Mouse (Mus musculus) embryonic facial prominence, embryonic 14.5 days (tissue): ENCODE measurements at regions not wholly inside any gene's neighbourhood (a gene's known extent, or its start where the extent isn't known, plus 50 kb on each side); places are given as distances from the start of the nearest gene placed in this dataset.

ENCODE experiments used
- ATAC-seq: fragments of 200-750 bp; cut with Nextera tagmentation; 2 replicates; pipeline ENCODE4 v1.8.0; 2017; ENCODE audit warnings: low read depth, moderate number of reproducible peaks, moderate TSS enrichment
- DNase-seq: peaks from one replicate; pipeline ENCODE4 v3.0.0-alpha.2; 2015; ENCODE audit warnings: low spot score
- H3K27ac ChIP-seq: fragments of 300-500 bp; sonication (generic); replicated peaks from 2 replicates; pipeline ENCODE4 v1.5.1; 2014; ENCODE audit warnings: low read depth, mild to moderate bottlenecking, low read length, moderate library complexity
- H3K27me3 ChIP-seq: fragments of 300-500 bp; sonication (generic); replicated peaks from 2 replicates; pipeline ENCODE4 v1.6.1; 2014; ENCODE audit warnings: low read length; ENCODE audit not compliant: control insufficient read depth, insufficient read depth
- H3K36me3 ChIP-seq: fragments of 300-500 bp; sonication (generic); 2 replicates; pipeline ENCODE4 v1.6.1; 2014; ENCODE audit warnings: low read length, mixed read lengths; ENCODE audit not compliant: control insufficient read depth, insufficient read depth
- H3K4me1 ChIP-seq: fragments of 300-500 bp; sonication (generic); 2 replicates; pipeline ENCODE4 v1.6.1; 2014; ENCODE audit warnings: antibody characterized with exemption, low read length; ENCODE audit not compliant: control insufficient read depth, insufficient read depth
- H3K4me2 ChIP-seq: fragments of 300-500 bp; sonication (generic); 2 replicates; pipeline ENCODE4 v1.6.1; 2014; ENCODE audit warnings: low read depth, mild to moderate bottlenecking, low read length, moderate library complexity, mixed read lengths
- H3K4me3 ChIP-seq: fragments of 300-500 bp; sonication (generic); 2 replicates; pipeline ENCODE4 v1.5.1; 2014; ENCODE audit warnings: low read depth, mild to moderate bottlenecking, low read length
- H3K9ac ChIP-seq: fragments of 300-500 bp; sonication (generic); 2 replicates; pipeline ENCODE4 v1.6.1; 2014; ENCODE audit warnings: low read depth, mild to moderate bottlenecking, low read length, moderate library complexity, mixed read lengths
- H3K9me3 ChIP-seq: fragments of 300-500 bp; sonication (generic); 2 replicates; pipeline ENCODE4 v1.6.1; 2016; ENCODE audit warnings: low read length; ENCODE audit not compliant: control insufficient read depth
- WGBS: fragments of 180-500 bp; shearing (Covaris S2); extraction: QIAGEN DNeasy Blood & Tissue Kit; methylation state at CpG from one replicate; pipeline ENCODE4 v1.1.7; 2014; 5-methylcytosine and 5-hydroxymethylcytosine counted together

- peak; percentile 70 for DNase-seq
- no peak overlapping the region for H3K4me3 ChIP-seq
- 75% methylated on average over 3 of the region's 3 CpGs for WGBS
Measured at GRCm38 (mm10) chr3:120217710-120218109, 433.4 kb upstream of the Ptbp2 start.

GRCm38 (mm10) chr3:120214616-120215250 is 430.5 kb upstream of the Ptbp2 start:
- H3K9ac ChIP-seq, result no peak overlapping the region
- WGBS, result 72% methylated on average over 12 of the region's 12 CpGs
- H3K4me1 ChIP-seq, result no peaks in the 10 kb centered on the region
- no peaks in the 10 kb centered on the region for H3K9me3 ChIP-seq
- DNase-seq (no peak), ATAC-seq (no peak)
- no peak overlapping the region for H3K4me2 ChIP-seq
- no peaks in the 10 kb centered on the region for H3K36me3 ChIP-seq
- no peak overlapping the region for H3K27ac ChIP-seq
- H3K4me3 ChIP-seq, result no peak overlapping the region
- H3K27me3 ChIP-seq, result no peaks in the 10 kb centered on the region

More at GRCm38 (mm10) chr3:120217710-120218109, 433.4 kb upstream of the Ptbp2 start:
- Histone ChIP-seq H3K27me3 (no peaks in the 10 kb centered on the region), H3K9me3 (no peaks in the 10 kb centered on the region), H3K4me2 (no peak overlapping the region), H3K9ac (no peak overlapping the region), H3K4me1 (no peaks in the 10 kb centered on the region), H3K36me3 (no peaks in the 10 kb centered on the region), H3K27ac (no peak overlapping the region)
- peak; percentile 84; the same call in 1 of the 2 replicates for ATAC-seq

- WGBS, result 92% methylated on average over 2 of the region's 2 CpGs
- DNase-seq (no peak), ATAC-seq (no peak)
- Histone ChIP-seq H3K27ac (no peak overlapping the region), H3K4me1 (no peaks in the 10 kb centered on the region), H3K4me2 (no peak overlapping the region), H3K9ac (no peak overlapping the region), H3K36me3 (no peaks in the 10 kb centered on the region), H3K4me3 (no peak overlapping the region), H3K27me3 (no peaks in the 10 kb centered on the region), H3K9me3 (no peaks in the 10 kb centered on the region)
Measured at GRCm38 (mm10) chr3:120199403-120199802, 415.1 kb upstream of the Ptbp2 start.

- H3K4me3 ChIP-seq, result no peak overlapping the region
- no peak overlapping the region for H3K27ac ChIP-seq
- H3K36me3 ChIP-seq, result no peaks in the 10 kb centered on the region
- WGBS, result 74% methylated on average over 3 of the region's 3 CpGs
- H3K9me3 ChIP-seq, result no peaks in the 10 kb centered on the region
- H3K4me2 ChIP-seq, result no peak overlapping the region
- H3K27me3 ChIP-seq, result no peaks in the 10 kb centered on the region
- ATAC-seq, result no peak
- no peak for DNase-seq
- H3K9ac ChIP-seq, result no peak overlapping the region
- no peaks in the 10 kb centered on the region for H3K4me1 ChIP-seq
Measured at GRCm38 (mm10) chr3:120194501-120194900, 410.2 kb upstream of the Ptbp2 start.

- Histone ChIP-seq H3K9me3 (no peaks in the 10 kb centered on the region), H3K36me3 (no peaks in the 10 kb centered on the region), H3K4me1 (no peaks in the 10 kb centered on the region), H3K4me3 (no peak overlapping the region), H3K27me3 (no peaks in the 10 kb centered on the region), H3K4me2 (peak overlapping the region; percentile 20; the same call in 1 of the 2 replicates), H3K27ac (no peak overlapping the region), H3K9ac (no peak overlapping the region)
- peak; percentile 78 for DNase-seq
- 0 out of 2 replicates have a peak, but pooled peaks have one; percentile 26 for ATAC-seq
- 38% methylated on average over 15 of the region's 15 CpGs for WGBS
Measured at GRCm38 (mm10) chr3:120192439-120193326, 408.4 kb upstream of the Ptbp2 start.

- 100% methylated on average over 1 of the region's 1 CpGs for WGBS
- Histone ChIP-seq H3K4me2 (no peak overlapping the region), H3K4me1 (no peaks in the 10 kb centered on the region), H3K36me3 (no peaks in the 10 kb centered on the region), H3K9ac (no peak overlapping the region), H3K9me3 (no peaks in the 10 kb centered on the region), H3K27me3 (no peaks in the 10 kb centered on the region), H3K4me3 (no peak overlapping the region), H3K27ac (no peak overlapping the region)
- ATAC-seq (no peak), DNase-seq (no peak)
Measured at GRCm38 (mm10) chr3:120189606-120190005, 405.3 kb upstream of the Ptbp2 start.

- DNase-seq (no peak), ATAC-seq (no peak)
- Histone ChIP-seq H3K9me3 (no peaks in the 10 kb centered on the region), H3K27ac (no peak overlapping the region), H3K36me3 (no peaks in the 10 kb centered on the region), H3K27me3 (no peaks in the 10 kb centered on the region), H3K9ac (no peak overlapping the region), H3K4me3 (no peak overlapping the region), H3K4me1 (no peaks in the 10 kb centered on the region), H3K4me2 (no peak overlapping the region)
- 81% methylated on average over 5 of the region's 5 CpGs for WGBS
Measured at GRCm38 (mm10) chr3:120180931-120181610, 396.8 kb upstream of the Ptbp2 start.

- H3K4me3 ChIP-seq, result no peak overlapping the region
- no peaks in the 10 kb centered on the region for H3K27me3 ChIP-seq
- H3K27ac ChIP-seq, result peak overlapping the region; percentile 46
- ATAC-seq (no peak), DNase-seq (peak; percentile 89)
- no peaks in the 10 kb centered on the region for H3K36me3 ChIP-seq
- no peak overlapping the region for H3K9ac ChIP-seq
- 40% methylated on average over 2 of the region's 2 CpGs for WGBS
- no peaks in the 10 kb centered on the region for H3K9me3 ChIP-seq
- H3K4me1 ChIP-seq, result no peaks in the 10 kb centered on the region
- H3K4me2 ChIP-seq, result no peak overlapping the region
Measured at GRCm38 (mm10) chr3:120175632-120176031, 391.4 kb upstream of the Ptbp2 start.
